Mouse (Mus musculus) frontal cortex, postnatal 10 days (tissue): ENCODE data around the gene Cep72.
"Not testable (repeated sequence)": the region's sequence is repeated elsewhere in the genome, so short reads cannot be mapped to it uniquely, and the experiment has no call there.

Experiments
- DNase-seq, 2 experiments: peaks; one replicate each; pipeline ENCODE4 v3.0.0; 2022; ENCODE audit warnings: low spot score in 2 of 2, mixed read lengths in 1 of 2

Cep72 gene

GRCm38 (mm10) chr13:74030691-74031090, 31.4 kb downstream of the Cep72 start:
- DNase-seq, result no peak

- DNase-seq, result no peak
Measured at GRCm38 (mm10) chr13:74029013-74029412, 33.1 kb downstream of the Cep72 start.

- DNase-seq, result no peak
Measured at GRCm38 (mm10) chr13:74028116-74028515, 34.0 kb downstream of the Cep72 start.

- DNase-seq, result no peak
Measured at GRCm38 (mm10) chr13:74026215-74026614, 35.9 kb downstream of the Cep72 start.

GRCm38 (mm10) chr13:74025151-74026081, 36.7 kb downstream of the Cep72 start:
- DNase-seq, result no peak

- DNase-seq, result not testable (repeated sequence)
Measured at GRCm38 (mm10) chr13:74019006-74019405, 43.1 kb downstream of the Cep72 start.

GRCm38 (mm10) chr13:74017426-74017825, 44.7 kb downstream of the Cep72 start:
- DNase-seq, result no peak

- DNase-seq, result no peak
Measured at GRCm38 (mm10) chr13:74015908-74016307, 46.2 kb downstream of the Cep72 start.

GRCm38 (mm10) chr13:74010678-74011077, 51.4 kb downstream of the Cep72 start:
- peak; percentile 44 to 48 for DNase-seq

- DNase-seq, result peak; percentile 80
Measured at GRCm38 (mm10) chr13:74009791-74010614, 52.1 kb downstream of the Cep72 start.

- peak; percentile 91 for DNase-seq
Measured at GRCm38 (mm10) chr13:74008948-74009718, 53.0 kb downstream of the Cep72 start, which contains the start of gene Tppp. TSS of gene Tppp (plus strand) at chr13:74009407.

- DNase-seq, result not testable (repeated sequence)
Measured at GRCm38 (mm10) chr13:74008216-74008615, 53.9 kb downstream of the Cep72 start.

- not testable (repeated sequence) for DNase-seq
Measured at GRCm38 (mm10) chr13:74006881-74007280, 55.2 kb downstream of the Cep72 start.

- DNase-seq, result no peak
Measured at GRCm38 (mm10) chr13:74001492-74001891, 60.6 kb downstream of the Cep72 start.

GRCm38 (mm10) chr13:74000961-74001360, 61.1 kb downstream of the Cep72 start:
- DNase-seq, result no peak

- DNase-seq, result no peak
Measured at GRCm38 (mm10) chr13:74000519-74000918, 61.6 kb downstream of the Cep72 start.

GRCm38 (mm10) chr13:73996456-73996855, 65.6 kb downstream of the Cep72 start:
- DNase-seq, result no peak

- no peak for DNase-seq
Measured at GRCm38 (mm10) chr13:73991267-73991666, 70.8 kb downstream of the Cep72 start.

GRCm38 (mm10) chr13:73990761-73991160, 71.3 kb downstream of the Cep72 start:
- no peak for DNase-seq

- no peak for DNase-seq
Measured at GRCm38 (mm10) chr13:73990325-73990724, 71.8 kb downstream of the Cep72 start.
